Mouse (Mus musculus) heart, postnatal 0 days (tissue): ENCODE measurements around the gene Mta3.

Experiments used
- CTCF ChIP-seq: IDR thresholded peaks from 2 replicates; pipeline ENCODE4 v1.5.1; 2016; ENCODE audit warnings: antibody characterized with exemption, control low read depth, low read depth
- EP300 ChIP-seq: IDR thresholded peaks from 2 replicates; pipeline ENCODE4 v1.6.1; 2016; ENCODE audit warnings: antibody characterized with exemption, low read depth

DNA sequence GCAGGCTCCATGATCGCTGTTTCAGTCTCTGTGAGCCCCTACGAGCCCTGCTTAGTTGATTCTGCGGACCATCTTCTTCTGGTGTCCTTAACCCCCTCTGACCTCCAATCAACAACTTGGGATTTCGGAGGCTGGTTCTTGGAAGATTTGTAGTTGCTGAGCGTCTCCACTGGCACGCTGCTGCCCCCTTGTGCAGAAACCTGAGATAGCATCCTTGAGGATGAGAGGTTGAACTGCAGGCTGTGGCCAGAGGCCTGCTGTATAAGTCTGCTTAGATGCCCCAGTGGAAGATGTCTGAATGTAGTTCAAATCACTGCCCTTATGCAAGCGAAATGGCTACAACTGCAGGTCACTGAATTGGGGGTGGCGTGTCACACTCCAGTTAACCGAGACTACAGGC, 144.5 kb downstream of the Mta3 start:
- TF ChIP-seq CTCF (peak; percentile 91), EP300 (no peak)
